ENCODE assay signal across 24 mouse cellular contexts in the genomic region with DNA sequence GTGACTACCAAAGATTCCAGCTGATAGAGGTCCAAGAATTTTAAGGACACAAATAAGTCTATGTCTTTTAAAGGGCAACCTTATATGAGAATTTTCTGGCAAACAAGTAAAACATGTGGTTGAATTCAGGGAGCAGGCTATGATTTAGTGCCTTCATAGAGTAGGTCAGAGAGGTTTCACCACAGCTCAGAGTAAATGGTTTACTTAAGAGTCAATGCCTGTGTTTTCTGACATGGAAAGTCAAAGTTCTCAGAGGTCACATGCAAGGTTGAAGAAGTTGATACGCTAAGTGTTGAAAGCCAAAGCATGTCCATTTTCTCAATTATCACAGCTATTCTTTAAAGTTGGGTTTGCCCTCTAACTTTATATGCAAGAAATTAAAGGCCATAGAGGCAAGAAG.
"Had no signal": no experiment of that assay in that cellular context is flagged by ENCODE, and none has a peak within 500 bp of the region (broad histone marks: within the 10 kb centered on the region; RNA-seq: fewer than 3 reads in every experiment).

No protein-coding gene starts in this region.

- H3K9ac ChIP-seq: heart, embryonic 12.5 days; hindbrain, embryonic 12.5 days; hindbrain, embryonic 14.5 days; intestine, embryonic 15.5 days; limb, embryonic 12.5 days; limb, embryonic 15.5 days; liver, embryonic 13.5 days; liver, embryonic 15.5 days had no signal

- H3K36me3 ChIP-seq: heart, embryonic 10.5 days; heart, embryonic 12.5 days; hindbrain, embryonic 10.5 days; hindbrain, embryonic 12.5 days; intestine, embryonic 15.5 days; limb, embryonic 12.5 days; limb, embryonic 15.5 days; liver, embryonic 13.5 days; liver, embryonic 15.5 days had no signal

- H3K4me3 ChIP-seq: heart, embryonic 10.5 days; heart, embryonic 12.5 days; hindbrain, embryonic 10.5 days; hindbrain, embryonic 12.5 days; intestine, embryonic 15.5 days; layer of hippocampus, adult 2 months; limb, embryonic 12.5 days; limb, embryonic 15.5 days; liver, embryonic 13.5 days; liver, embryonic 15.5 days had no signal

- H3K27me3 ChIP-seq: heart, embryonic 12.5 days; hindbrain, embryonic 12.5 days; intestine, embryonic 15.5 days; limb, embryonic 12.5 days; limb, embryonic 15.5 days; liver, embryonic 13.5 days; liver, embryonic 15.5 days had no signal

- DNase-seq: gastrocnemius, postnatal 25 days; heart, adult 18-20 months; heart, postnatal 10 days; heart, postnatal 4 days; kidney, adult 18-20 months; kidney, adult 8-10 months; kidney, postnatal 25 days; left cerebral cortex, postnatal 4 days; liver, embryonic 13.5 days; lung, adult 18-20 months had no signal

- H3K4me2 ChIP-seq: heart, embryonic 12.5 days; hindbrain, embryonic 12.5 days; hindbrain, embryonic 14.5 days; intestine, embryonic 15.5 days; limb, embryonic 12.5 days; limb, embryonic 15.5 days; liver, embryonic 11.5 days; liver, embryonic 13.5 days; liver, embryonic 15.5 days had no signal

- H3K4me1 ChIP-seq: heart, embryonic 10.5 days; heart, embryonic 12.5 days; hindbrain, embryonic 12.5 days; intestine, embryonic 15.5 days; limb, embryonic 12.5 days; liver, embryonic 13.5 days; liver, embryonic 15.5 days had no signal

- H3K27ac ChIP-seq: heart, embryonic 10.5 days; hindbrain, embryonic 10.5 days; hindbrain, embryonic 12.5 days; hindbrain, embryonic 14.5 days; intestine, embryonic 15.5 days; layer of hippocampus, adult 2 months; limb, embryonic 12.5 days; limb, embryonic 15.5 days; liver, embryonic 13.5 days; liver, embryonic 15.5 days had no signal

- H3K9me3 ChIP-seq: heart, embryonic 10.5 days; heart, embryonic 12.5 days; hindbrain, embryonic 10.5 days; hindbrain, embryonic 12.5 days; intestine, embryonic 15.5 days; limb, embryonic 12.5 days; limb, embryonic 15.5 days; liver, embryonic 13.5 days; liver, embryonic 15.5 days had no signal

- ATAC-seq: hindbrain, embryonic 16.5 days; inflammation-experienced regulatory T-cells, adult 6 months; intestine, embryonic 15.5 days; intestine, postnatal 0 days had no signal
